Mouse (Mus musculus) lung, postnatal 0 days (tissue): Measurements from ENCODE around the gene Muc5b.

ENCODE experiments used
- CTCF ChIP-seq: IDR thresholded peaks from 2 replicates; pipeline ENCODE4 v1.5.1; 2016; ENCODE audit warnings: antibody characterized with exemption, mild to moderate bottlenecking
- EP300 ChIP-seq: IDR thresholded peaks from 2 replicates; pipeline ENCODE4 v1.6.1; 2016; ENCODE audit warnings: antibody characterized with exemption, mild to moderate bottlenecking, control low read depth

- TF ChIP-seq EP300 = no peak
- TF ChIP-seq CTCF = no peak
Observed at GRCm38 (mm10) chr7:141794251-141794650, 44.6 kb upstream of the Muc5b start.
